Mouse (Mus musculus): ENCODE measurements around the gene Ndufs6. TPM values are rescaled to one million over a fixed set of nuclear protein-coding genes. Genes with fewer than 3 reads are reported as not detected.

The Ndufs6 gene
- total RNA-seq, 2 experiments from 2014 or later = 184 to 196 TPM

Other genes with a start within 250 kb of the Ndufs6 start
- not detected for gene Irx4, start 68.1 kb downstream of the Ndufs6 start, total RNA-seq (2021)
- 10 to 100 TPM; 37.3 to 44.9 TPM for gene Mrpl36, start within 50 bp of the Ndufs6 start, total RNA-seq (2021)
- 10 to 100 TPM; 45.9 to 48.9 TPM for gene Lpcat1, start 138.7 kb upstream of the Ndufs6 start, total RNA-seq (2021)
- gene Slc6a3, start 208.2 kb upstream of the Ndufs6 start, total RNA-seq (2021) = under 1 TPM; 0.10 to 0.23 TPM